Comparison of ENCODE assay signal across 31 mouse cellular contexts in genomic region chr16:84532803-84533202, GRCm38 (mm10). TPM values are rescaled to one million over a fixed set of nuclear protein-coding genes. Genes with fewer than 3 reads are reported as not detected.
DNase-seq lines count a peak whose midpoint lies in the region; ATAC-seq and TF ChIP-seq lines count a peak whose summit lies in the region.
"Had no signal": no experiment of that assay in that cellular context is flagged by ENCODE, and none has a peak within 500 bp of the region (broad histone marks: within the 10 kb centered on the region; RNA-seq: fewer than 3 reads in every experiment).

No protein-coding gene starts in this region.

- TF ChIP-seq EP300 in CH12.LX (IDR thresholded peaks at IDR 0.05; ENCODE audit: low read length), result no peak

- H3K4me1 ChIP-seq in CH12.LX (ENCODE audit: control insufficient read depth in 1 of 2, insufficient read depth in 2 of 2), result peaks cover 0 to 10% of the 10 kb centered on the region in 2 experiments; a peak in 2 of 4 replicates
- no peaks in the 10 kb centered on the region for H3K4me1 ChIP-seq in hindbrain, embryonic 10.5 days (replicated peaks)
- H3K4me1 ChIP-seq in midbrain, postnatal 0 days (ENCODE audit: insufficient read depth, low read length), result no peaks in the 10 kb centered on the region
- H3K4me1 ChIP-seq in forebrain, embryonic 11.5 days (replicated peaks; ENCODE audit: control insufficient read depth, insufficient read depth, low read length), result no peaks in the 10 kb centered on the region
- H3K4me1 ChIP-seq: embryonic facial prominence, embryonic 10.5 days; embryonic facial prominence, embryonic 13.5 days; forebrain, embryonic 15.5 days; heart, embryonic 12.5 days; heart, embryonic 15.5 days; hindbrain, embryonic 12.5 days; hindbrain, embryonic 15.5 days had no signal

- in situ Hi-C loops in CH12.LX (cut with MboI; ENCODE audit: low pct_ligation_motif_present, low pct_unique_long_range_greater_than_20kb, low sequenced_read_pairs), result no loop called here

- 92% methylated on average over 3 of the region's 3 CpGs for WGBS in hindbrain, embryonic 10.5 days
- WGBS in midbrain, postnatal 0 days, result 94% methylated on average over 3 of the region's 3 CpGs
- WGBS in forebrain, embryonic 11.5 days, result 89% methylated on average over 3 of the region's 3 CpGs

- no peak overlapping the region for H3K4me2 ChIP-seq in CH12.LX (ENCODE audit: insufficient read depth, low read depth, poor library complexity, severe bottlenecking)
- no peak overlapping the region for H3K4me2 ChIP-seq in midbrain, postnatal 0 days (ENCODE audit: low read depth, low read length, poor library complexity, severe bottlenecking)
- H3K4me2 ChIP-seq in forebrain, embryonic 11.5 days (ENCODE audit: low read depth, low read length, severe bottlenecking), result no peak overlapping the region
- H3K4me2 ChIP-seq: embryonic facial prominence, embryonic 13.5 days; forebrain, embryonic 15.5 days; heart, embryonic 12.5 days; heart, embryonic 15.5 days; hindbrain, embryonic 12.5 days; hindbrain, embryonic 15.5 days had no signal

- H3K9ac ChIP-seq in CH12.LX (ENCODE audit: insufficient read depth, low read depth), result no peak overlapping the region
- H3K9ac ChIP-seq in midbrain, postnatal 0 days (replicated peaks; ENCODE audit: low read length, poor library complexity, severe bottlenecking), result no peak overlapping the region
- H3K9ac ChIP-seq in forebrain, embryonic 11.5 days (ENCODE audit: low read length), result no peak overlapping the region
- H3K9ac ChIP-seq: embryonic facial prominence, embryonic 13.5 days; forebrain, embryonic 15.5 days; heart, embryonic 12.5 days; heart, embryonic 15.5 days; hindbrain, embryonic 12.5 days; hindbrain, embryonic 15.5 days had no signal

- no peak for TF ChIP-seq CTCF in CH12.LX (conservative IDR thresholded peaks at IDR 0.05 in 1 of 2, IDR thresholded peaks at IDR 0.05 in 1 of 2; ENCODE audit: low read depth in 2 of 2, low read length in 2 of 2)
- TF ChIP-seq CTCF in midbrain, postnatal 0 days (IDR thresholded peaks at IDR 0.05), result no peak

- no peaks in the 10 kb centered on the region for H3K36me3 ChIP-seq in CH12.LX (replicated peaks in 1 of 2; ENCODE audit: control insufficient read depth in 1 of 2, insufficient read depth in 1 of 2, low read length in 1 of 2)
- no peaks in the 10 kb centered on the region for H3K36me3 ChIP-seq in hindbrain, embryonic 10.5 days
- H3K36me3 ChIP-seq in midbrain, postnatal 0 days (ENCODE audit: insufficient read depth, low read length), result no peaks in the 10 kb centered on the region
- H3K36me3 ChIP-seq in forebrain, embryonic 11.5 days (ENCODE audit: control insufficient read depth, insufficient read depth, low read length), result no peaks in the 10 kb centered on the region
- H3K36me3 ChIP-seq: embryonic facial prominence, embryonic 10.5 days; embryonic facial prominence, embryonic 13.5 days; forebrain, embryonic 15.5 days; G1E; heart, embryonic 12.5 days; heart, embryonic 15.5 days; hindbrain, embryonic 12.5 days; hindbrain, embryonic 15.5 days had no signal

- H3K27me3 ChIP-seq in CH12.LX (replicated peaks), result no peaks in the 10 kb centered on the region
- H3K27me3 ChIP-seq in hindbrain, embryonic 10.5 days (ENCODE audit: insufficient read depth, poor library complexity, severe bottlenecking), result no peaks in the 10 kb centered on the region
- no peaks in the 10 kb centered on the region for H3K27me3 ChIP-seq in midbrain, postnatal 0 days (ENCODE audit: insufficient read depth, low read length)
- H3K27me3 ChIP-seq in forebrain, embryonic 11.5 days (ENCODE audit: control insufficient read depth, insufficient read depth, low read length), result no peaks in the 10 kb centered on the region
- H3K27me3 ChIP-seq: embryonic facial prominence, embryonic 13.5 days; forebrain, embryonic 15.5 days; heart, embryonic 12.5 days; heart, embryonic 15.5 days; hindbrain, embryonic 12.5 days; hindbrain, embryonic 15.5 days had no signal

- H3K4me3 ChIP-seq in CH12.LX (replicated peaks in 1 of 3; ENCODE audit: low read depth in 2 of 3, low read length in 2 of 3, poor library complexity in 1 of 3), result no peak overlapping the region
- H3K4me3 ChIP-seq in hindbrain, embryonic 10.5 days, result no peak overlapping the region
- H3K4me3 ChIP-seq in midbrain, postnatal 0 days (ENCODE audit: low read depth, low read length), result no peak overlapping the region
- H3K4me3 ChIP-seq in forebrain, embryonic 11.5 days (ENCODE audit: low read depth, low read length), result no peak overlapping the region
- H3K4me3 ChIP-seq: embryonic facial prominence, embryonic 10.5 days; embryonic facial prominence, embryonic 13.5 days; erythroblast, embryonic 14.5 days; forebrain, embryonic 15.5 days; heart, embryonic 12.5 days; heart, embryonic 15.5 days; hindbrain, embryonic 12.5 days; hindbrain, embryonic 15.5 days had no signal

- no peak for TF ChIP-seq POLR2A in CH12.LX (IDR thresholded peaks at IDR 0.05; ENCODE audit: low read depth, low read length)

- H3K27ac ChIP-seq in CH12.LX (ENCODE audit: insufficient read depth, low read depth), result no peak overlapping the region
- no peak overlapping the region for H3K27ac ChIP-seq in hindbrain, embryonic 10.5 days
- H3K27ac ChIP-seq in midbrain, postnatal 0 days (ENCODE audit: low read depth, low read length), result no peak overlapping the region
- no peak overlapping the region for H3K27ac ChIP-seq in forebrain, embryonic 11.5 days (ENCODE audit: low read depth, low read length)
- H3K27ac ChIP-seq: embryonic facial prominence, embryonic 10.5 days; embryonic facial prominence, embryonic 13.5 days; forebrain, embryonic 15.5 days; heart, embryonic 15.5 days; hindbrain, embryonic 12.5 days; hindbrain, embryonic 15.5 days had no signal

- no peak for TF ChIP-seq RAD21 in CH12.LX (IDR thresholded peaks at IDR 0.05; ENCODE audit: low read depth, low read length)

- dilution Hi-C loops in CH12.LX (cut with MboI; ENCODE audit: extremely low pct_ligation_motif_present, extremely low pct_unique_long_range_greater_than_20kb, low sequenced_read_pairs), result no loop called here

- ATAC-seq in hematopoietic stem cell, adult 5-6 weeks (replicated peaks in 1 of 2; ENCODE audit: insufficient read depth in 1 of 2, low FRiP score in 2 of 2, low TSS enrichment in 1 of 2, low read depth in 1 of 2, poor library complexity in 2 of 2, severe bottlenecking in 2 of 2), result peak; percentile 27 to 36; a peak in 1 of 4 replicates
- no peak for ATAC-seq in midbrain, postnatal 0 days (ENCODE audit: low FRiP score)
- no peak for ATAC-seq in forebrain, embryonic 11.5 days (replicated peaks; ENCODE audit: low FRiP score)
- ATAC-seq: forebrain, embryonic 15.5 days; intestine, postnatal 0 days; Patski had no signal

- peaks cover 2% of the 10 kb centered on the region for H3K9me3 ChIP-seq in CH12.LX (replicated peaks; ENCODE audit: low read length)
- H3K9me3 ChIP-seq in hindbrain, embryonic 10.5 days, result no peaks in the 10 kb centered on the region
- no peaks in the 10 kb centered on the region for H3K9me3 ChIP-seq in midbrain, postnatal 0 days (ENCODE audit: low read length)
- no peaks in the 10 kb centered on the region for H3K9me3 ChIP-seq in forebrain, embryonic 11.5 days (ENCODE audit: control insufficient read depth, low read length)
- H3K9me3 ChIP-seq: embryonic facial prominence, embryonic 10.5 days; embryonic facial prominence, embryonic 13.5 days; forebrain, embryonic 15.5 days; heart, embryonic 12.5 days; heart, embryonic 15.5 days; hindbrain, embryonic 12.5 days; hindbrain, embryonic 15.5 days had no signal

- H3K79me2 ChIP-seq in CH12.LX (replicated peaks; ENCODE audit: control insufficient read depth, extremely low read depth, insufficient read depth, poor library complexity, severe bottlenecking), result no peaks in the 10 kb centered on the region

- DNase-seq in 416B (ENCODE audit: low read depth) (peak; percentile 24), CH12.LX (ENCODE audit: extremely low read depth) (no peak)
- DNase-seq in hindbrain, embryonic 10.5 days (ENCODE audit: low spot score), result no peak
- no peak for DNase-seq in midbrain, postnatal 0 days (ENCODE audit: low spot score)
- no peak for DNase-seq in forebrain, embryonic 11.5 days (ENCODE audit: low spot score)
- DNase-seq: adrenal gland, postnatal 10 days; adrenal gland, postnatal 36 days; cerebellum, adult 18-20 months; cerebellum, adult 9-10 months; cerebellum, postnatal 14 days; embryo, embryonic 11 days; gastrocnemius, postnatal 25 days; heart, postnatal 10 days; heart, postnatal 36 days; kidney, adult 2 months had no signal

TF ChIP-seq in CH12.LX, 34 proteins besides CTCF, POLR2A, EP300 and RAD21:
- TF ChIP-seq ELF1 (IDR thresholded peaks at IDR 0.05; ENCODE audit: low read depth, low read length), result 0 out of 2 replicates have a peak, but pooled peaks have one; percentile 32
- no peak for TF ChIP-seq USF1 (IDR thresholded peaks at IDR 0.05; ENCODE audit: low read depth, low read length)
TF ChIP-seq in CH12.LX: peak in this region for 1.

RNA-seq across cellular contexts. Expression of gene A730009L09Rik, which starts 17.9 kb away (rescaled TPM):
- total RNA-seq in CH12.LX (2012; rRNA removed) (not detected in 2 replicates), CH12.LX (2014; rRNA removed) (not detected in 2 replicates)
- not detected in 2 replicates for polyA plus RNA-seq in CH12.LX (2012; ENCODE audit: insufficient read length, low read depth)
- not detected in 2 replicates for total RNA-seq in hematopoietic stem cell, adult 5-6 weeks (2017)
- polyA plus RNA-seq in hindbrain, embryonic 10.5 days (2016; fragmentation: Nextera tagmentation; extraction: Ambion mirVana), result not detected in 2 replicates
- 0.19 and 0.60 TPM in 2 replicates for total RNA-seq in midbrain, postnatal 0 days (2014; rRNA removed)
- 0.14 and 0.15 TPM in 2 replicates for polyA plus RNA-seq in midbrain, postnatal 0 days (2015; fragmentation: Nextera tagmentation; extraction: Ambion mirVana)
- not detected in 2 replicates for polyA plus RNA-seq in forebrain, embryonic 11.5 days (2014; fragmentation: Nextera tagmentation; extraction: Ambion mirVana)
- total RNA-seq: adrenal gland, adult 18-20 months; adrenal gland, postnatal 10 days; adrenal gland, postnatal 36 days; gastrocnemius, adult 8-10 months; gastrocnemius, postnatal 25 days; heart, postnatal 10 days; heart, postnatal 36 days had no signal
- polyA plus RNA-seq: embryonic facial prominence, embryonic 10.5 days; embryonic facial prominence, embryonic 13.5 days; erythroblast, embryonic 14.5 days; forebrain, embryonic 15.5 days; G1E; gonadal fat pad, adult 2 months; heart, embryonic 12.5 days; heart, embryonic 15.5 days; hindbrain, embryonic 12.5 days; intestine, embryonic 14.5 days; intestine, postnatal 0 days; kidney, adult 2 months; Patski had no signal

Comparison
In these comparisons a context has a peak if more than half of its experiments do, and no peak if none do; other contexts are left out.
1. ATAC-seq: peak in hematopoietic stem cell, adult 5-6 weeks (2 of 2); none in midbrain, postnatal 0 days (single experiment) and forebrain, embryonic 11.5 days (single experiment).